Mouse (Mus musculus): ENCODE measurements around the gene Zdhhc6. TPM values are rescaled to one million over a fixed set of nuclear protein-coding genes. Genes with fewer than 3 reads are reported as not detected.

Zdhhc6 gene
- polyA plus RNA-seq, 1 experiment from 2014 or later = 66.3 TPM

DNA sequence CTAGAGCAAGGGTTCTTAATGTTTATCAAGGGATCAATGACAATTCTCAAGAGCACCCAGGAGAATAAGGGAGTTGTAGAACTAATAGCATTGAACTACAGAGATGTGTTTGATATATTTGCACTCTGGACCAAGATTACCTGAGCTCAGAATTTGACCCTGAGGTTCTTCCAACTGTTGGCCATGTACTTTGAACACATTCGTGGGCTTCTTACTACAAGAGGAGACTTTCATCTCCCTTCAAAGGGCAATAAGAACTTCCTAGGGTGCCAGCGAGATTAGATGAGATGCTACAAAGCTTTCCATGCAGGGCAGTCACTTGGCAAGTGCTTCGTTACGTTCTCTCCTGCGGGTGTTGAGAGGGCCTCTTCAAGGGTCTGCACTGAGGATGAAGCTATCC lies 68.3 kb downstream of the Zdhhc6 start:
- Histone ChIP-seq H3K4me1 (replicated peaks; ENCODE audit: control insufficient read depth, insufficient read depth, low read length) (no peaks in the 10 kb centered on the region), H3K9ac (no peak overlapping the region), H3K9me3 (ENCODE audit: control insufficient read depth, low read length) (no peaks in the 10 kb centered on the region), H3K4me3 (replicated peaks; ENCODE audit: low read length) (no peak overlapping the region), H3K27ac (no peak overlapping the region), H3K27me3 (ENCODE audit: control insufficient read depth, insufficient read depth, low read length) (no peaks in the 10 kb centered on the region), H3K4me2 (replicated peaks) (no peak overlapping the region), H3K36me3 (replicated peaks; ENCODE audit: control insufficient read depth, insufficient read depth) (no peaks in the 10 kb centered on the region)
- 87% methylated on average over 5 of the region's 5 CpGs for WGBS
- no peak for ATAC-seq (ENCODE audit: low FRiP score)
- no peak for DNase-seq (ENCODE audit: low spot score)

DNA sequence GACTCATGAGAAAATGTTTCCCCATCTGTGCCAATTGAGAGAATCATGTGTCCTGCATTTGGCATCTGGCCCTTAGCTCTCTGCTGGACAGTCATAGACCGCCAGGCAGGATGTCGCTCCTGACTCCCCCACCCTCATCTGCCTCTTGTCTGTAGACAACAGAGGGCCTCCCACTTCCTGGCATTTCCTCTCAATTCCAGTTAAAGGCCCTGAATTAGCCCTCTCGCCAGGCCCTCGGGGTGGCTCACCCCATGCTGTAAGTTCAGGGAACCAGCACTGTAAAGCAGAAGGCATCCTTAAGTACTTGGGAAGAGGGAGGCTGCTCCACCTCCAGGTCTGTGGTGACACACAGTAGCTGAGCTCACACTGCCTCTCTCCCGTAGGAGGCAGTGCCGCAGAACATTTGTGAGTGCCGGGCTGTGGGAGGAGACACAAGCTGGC lies 71.0 kb downstream of the Zdhhc6 start:
- H3K9ac ChIP-seq = no peak overlapping the region
- no peaks in the 10 kb centered on the region for H3K27me3 ChIP-seq (ENCODE audit: control insufficient read depth, insufficient read depth, low read length)
- H3K27ac ChIP-seq = no peak overlapping the region
- no peaks in the 10 kb centered on the region for H3K9me3 ChIP-seq (ENCODE audit: control insufficient read depth, low read length)
- no peak overlapping the region for H3K4me3 ChIP-seq (replicated peaks; ENCODE audit: low read length)
- no peak overlapping the region for H3K4me2 ChIP-seq (replicated peaks)
- WGBS = 32% methylated on average over 7 of the region's 7 CpGs
- no peaks in the 10 kb centered on the region for H3K4me1 ChIP-seq (replicated peaks; ENCODE audit: control insufficient read depth, insufficient read depth, low read length)
- H3K36me3 ChIP-seq (replicated peaks; ENCODE audit: control insufficient read depth, insufficient read depth) = no peaks in the 10 kb centered on the region
- no peak for DNase-seq (ENCODE audit: low spot score)
- no peak for ATAC-seq (ENCODE audit: low FRiP score)

DNA sequence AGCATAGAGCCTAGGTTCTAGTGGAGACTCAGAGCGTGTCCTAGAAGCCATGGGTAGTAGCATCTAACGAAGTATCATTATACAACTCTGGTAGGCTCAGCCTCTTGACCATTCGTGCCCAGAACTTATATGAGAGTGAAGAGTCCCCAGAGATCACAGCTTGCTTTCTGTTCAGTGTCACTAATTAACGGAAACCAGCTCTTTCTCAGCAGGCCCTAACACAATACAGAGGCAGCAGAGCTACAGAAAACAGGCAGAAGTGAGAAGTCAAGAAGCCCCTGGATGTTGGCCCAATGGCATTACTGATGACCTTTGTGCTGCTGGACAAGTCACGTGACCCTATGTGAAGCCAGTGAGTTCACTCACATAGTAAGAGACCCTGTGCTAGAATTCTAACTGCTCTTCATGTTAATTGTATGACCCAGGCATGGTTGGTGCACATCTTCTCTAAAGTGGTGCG lies 74.6 kb downstream of the Zdhhc6 start, which contains the start of gene Gucy2g:
Gene Gucy2g (minus strand): TSS at position 51 of the 460 bp plus-strand sequence.
- ATAC-seq (ENCODE audit: low FRiP score) = no peak
- Histone ChIP-seq H3K4me2 (replicated peaks) (no peak within 1 kb of the TSS), H3K4me3 (replicated peaks; ENCODE audit: low read length) (no peak within 1 kb of the TSS), H3K36me3 (replicated peaks; ENCODE audit: control insufficient read depth, insufficient read depth) (no peaks in the 10 kb centered on the region), H3K9me3 (ENCODE audit: control insufficient read depth, low read length) (no peaks in the 10 kb centered on the region), H3K27ac (no peak within 1 kb of the TSS), H3K4me1 (replicated peaks; ENCODE audit: control insufficient read depth, insufficient read depth, low read length) (no peaks in the 10 kb centered on the region), H3K27me3 (ENCODE audit: control insufficient read depth, insufficient read depth, low read length) (no peaks in the 10 kb centered on the region), H3K9ac (no peak within 1 kb of the TSS)
- DNase-seq (ENCODE audit: low spot score) = no peak
- 71% methylated on average over 6 of the region's 6 CpGs for whole genome bisulfite sequencing

DNA sequence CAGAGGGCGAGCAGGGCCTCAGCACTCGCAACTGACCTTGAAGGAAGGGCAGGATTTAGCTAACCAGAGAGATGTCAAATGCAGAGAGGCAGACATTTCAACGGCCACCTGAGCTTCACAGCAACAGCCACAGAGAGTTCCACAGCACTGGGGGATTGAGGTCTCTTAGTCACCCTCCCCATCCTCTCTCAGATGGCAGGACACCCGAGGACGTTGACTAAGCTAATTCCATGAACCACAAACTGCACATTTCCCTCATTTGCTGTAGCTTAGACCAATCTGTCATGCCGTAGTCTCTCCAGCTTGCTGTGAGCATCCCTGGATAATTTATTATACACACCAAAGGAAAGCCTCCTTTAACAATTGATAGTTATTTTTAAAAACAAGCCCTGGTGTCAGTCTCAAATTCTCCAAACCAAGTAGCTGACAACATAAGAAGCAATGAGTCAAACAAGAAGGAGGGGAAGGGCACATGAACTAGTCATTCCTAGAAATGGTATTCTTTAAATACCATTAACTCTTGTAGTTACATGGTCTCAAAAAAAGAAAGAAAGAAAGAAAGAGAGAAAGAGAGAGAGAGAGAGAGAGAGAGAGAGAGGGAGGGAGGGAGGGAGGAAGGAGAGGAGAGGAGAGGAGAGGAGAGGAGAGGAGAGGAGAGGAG lies 75.9 kb downstream of the Zdhhc6 start:
- Histone ChIP-seq H3K27me3 (ENCODE audit: control insufficient read depth, insufficient read depth, low read length) (no peaks in the 10 kb centered on the region), H3K4me3 (replicated peaks; ENCODE audit: low read length) (no peak overlapping the region), H3K9ac (no peak overlapping the region), H3K36me3 (replicated peaks; ENCODE audit: control insufficient read depth, insufficient read depth) (no peaks in the 10 kb centered on the region), H3K4me2 (replicated peaks) (no peak overlapping the region), H3K9me3 (ENCODE audit: control insufficient read depth, low read length) (no peaks in the 10 kb centered on the region), H3K27ac (no peak overlapping the region), H3K4me1 (replicated peaks; ENCODE audit: control insufficient read depth, insufficient read depth, low read length) (no peaks in the 10 kb centered on the region)
- ATAC-seq (ENCODE audit: low FRiP score) (no peak), DNase-seq (ENCODE audit: low spot score) (no peak)
- WGBS = 82% methylated on average over 6 of the region's 6 CpGs

DNA sequence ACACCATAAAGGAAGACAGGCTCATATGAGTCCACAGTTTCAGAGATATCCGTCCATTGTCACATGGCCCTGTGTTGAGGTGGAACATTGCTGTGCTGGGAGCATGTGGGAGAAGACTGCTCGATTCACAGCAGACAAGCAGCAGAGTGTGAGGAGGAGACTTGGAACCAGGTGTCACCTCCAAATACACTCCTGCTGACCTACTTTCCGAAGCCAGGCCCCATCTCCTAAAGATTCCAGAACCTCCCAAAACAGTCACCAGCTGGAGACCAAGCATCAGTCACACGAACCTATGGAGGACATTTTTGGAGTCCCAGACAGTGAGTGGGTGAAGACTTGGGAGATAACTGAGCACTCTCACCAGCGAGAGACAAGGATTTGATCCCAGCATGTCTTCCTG lies 79.3 kb downstream of the Zdhhc6 start:
- Histone ChIP-seq H3K27ac (no peak overlapping the region), H3K4me2 (replicated peaks) (no peak overlapping the region), H3K9ac (no peak overlapping the region), H3K4me3 (replicated peaks; ENCODE audit: low read length) (no peak overlapping the region), H3K36me3 (replicated peaks; ENCODE audit: control insufficient read depth, insufficient read depth) (no peaks in the 10 kb centered on the region), H3K4me1 (replicated peaks; ENCODE audit: control insufficient read depth, insufficient read depth, low read length) (no peaks in the 10 kb centered on the region), H3K9me3 (ENCODE audit: control insufficient read depth, low read length) (no peaks in the 10 kb centered on the region), H3K27me3 (ENCODE audit: control insufficient read depth, insufficient read depth, low read length) (no peaks in the 10 kb centered on the region)
- ATAC-seq (ENCODE audit: low FRiP score) (no peak), DNase-seq (ENCODE audit: low spot score) (no peak)
- WGBS = 90% methylated on average over 5 of the region's 5 CpGs

DNA sequence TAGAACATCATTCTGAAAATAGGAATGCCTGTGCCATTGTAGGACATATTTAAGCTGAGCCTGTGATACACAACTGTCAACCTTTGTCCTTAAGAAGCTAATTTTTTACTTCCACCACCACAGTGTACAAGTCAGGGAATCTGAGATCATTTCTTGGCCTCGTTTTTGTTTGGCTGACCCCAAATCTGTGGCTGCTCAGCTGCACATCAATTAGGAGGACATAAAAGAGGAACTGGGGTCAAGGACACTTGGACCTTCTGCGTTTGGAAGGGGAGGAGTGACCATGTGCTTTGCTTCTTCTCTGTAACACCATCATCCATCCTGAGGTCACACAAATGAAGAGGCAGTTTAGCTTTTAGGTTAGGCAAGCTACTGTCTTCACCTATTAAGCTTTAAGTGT lies 79.8 kb downstream of the Zdhhc6 start:
- Histone ChIP-seq H3K9ac (no peak overlapping the region), H3K36me3 (replicated peaks; ENCODE audit: control insufficient read depth, insufficient read depth) (no peaks in the 10 kb centered on the region), H3K27ac (no peak overlapping the region), H3K9me3 (ENCODE audit: control insufficient read depth, low read length) (no peaks in the 10 kb centered on the region), H3K4me3 (replicated peaks; ENCODE audit: low read length) (no peak overlapping the region), H3K4me2 (replicated peaks) (no peak overlapping the region), H3K4me1 (replicated peaks; ENCODE audit: control insufficient read depth, insufficient read depth, low read length) (peaks cover under 1% of the 10 kb centered on the region; the same call in 1 of the 2 replicates), H3K27me3 (ENCODE audit: control insufficient read depth, insufficient read depth, low read length) (no peaks in the 10 kb centered on the region)
- ATAC-seq (ENCODE audit: low FRiP score) (no peak), DNase-seq (ENCODE audit: low spot score) (no peak)
- 50% methylated on average over 2 of the region's 2 CpGs for WGBS

DNA sequence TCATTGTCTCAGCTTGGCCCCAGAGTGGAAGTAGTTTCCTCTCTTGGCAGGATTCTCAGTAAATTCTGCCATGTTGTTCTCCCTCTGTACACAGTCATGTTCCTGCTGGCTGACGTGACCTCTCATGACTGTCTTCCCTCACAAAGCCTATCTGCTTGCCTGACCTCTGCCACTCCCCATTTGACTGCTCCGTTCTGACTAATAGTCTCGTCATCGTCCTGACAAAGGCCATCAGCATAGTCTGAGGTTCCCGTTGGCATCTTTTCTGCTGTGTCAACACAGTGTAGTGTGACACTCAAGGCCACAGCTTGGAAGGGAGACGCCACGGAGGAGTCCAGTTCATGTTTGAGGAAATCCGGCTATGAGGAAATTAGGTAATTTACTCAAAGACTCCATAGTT lies 83.7 kb downstream of the Zdhhc6 start:
- no peak overlapping the region for H3K9ac ChIP-seq
- WGBS = 46% methylated on average over 8 of the region's 8 CpGs
- H3K4me2 ChIP-seq (replicated peaks) = no peak overlapping the region
- no peak for DNase-seq (ENCODE audit: low spot score)
- H3K4me1 ChIP-seq (replicated peaks; ENCODE audit: control insufficient read depth, insufficient read depth, low read length) = peaks cover 3% of the 10 kb centered on the region; the same call in 1 of the 2 replicates
- H3K36me3 ChIP-seq (replicated peaks; ENCODE audit: control insufficient read depth, insufficient read depth) = no peaks in the 10 kb centered on the region
- no peaks in the 10 kb centered on the region for H3K9me3 ChIP-seq (ENCODE audit: control insufficient read depth, low read length)
- H3K27me3 ChIP-seq (ENCODE audit: control insufficient read depth, insufficient read depth, low read length) = no peaks in the 10 kb centered on the region
- H3K27ac ChIP-seq = no peak overlapping the region
- ATAC-seq (ENCODE audit: low FRiP score) = no peak
- H3K4me3 ChIP-seq (replicated peaks; ENCODE audit: low read length) = no peak overlapping the region

DNA sequence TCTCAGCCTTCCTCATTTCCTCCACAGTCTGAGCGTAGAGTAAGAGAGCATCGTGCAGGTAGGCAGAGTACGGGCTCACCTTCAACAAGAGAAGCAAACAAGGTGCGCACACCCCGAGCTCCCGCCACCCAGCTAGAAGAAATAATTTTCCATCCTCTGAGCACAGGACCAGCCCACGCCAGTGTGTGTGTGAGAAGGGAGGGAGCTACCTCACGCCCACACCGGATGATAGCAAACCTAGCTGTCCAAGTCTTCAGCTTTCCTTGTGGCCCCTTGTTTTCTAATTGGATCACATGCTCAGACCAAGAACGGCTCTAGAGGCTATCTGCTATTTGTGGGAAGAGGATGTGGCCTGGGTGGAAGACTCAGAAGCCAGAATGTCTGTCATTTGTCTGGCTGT lies 84.8 kb downstream of the Zdhhc6 start:
- peaks cover 3% of the 10 kb centered on the region; the same call in 1 of the 2 replicates for H3K4me1 ChIP-seq (replicated peaks; ENCODE audit: control insufficient read depth, insufficient read depth, low read length)
- H3K27me3 ChIP-seq (ENCODE audit: control insufficient read depth, insufficient read depth, low read length) = no peaks in the 10 kb centered on the region
- no peak overlapping the region for H3K9ac ChIP-seq
- H3K27ac ChIP-seq = no peak overlapping the region
- no peak for DNase-seq (ENCODE audit: low spot score)
- no peak for ATAC-seq (ENCODE audit: low FRiP score)
- H3K4me3 ChIP-seq (replicated peaks; ENCODE audit: low read length) = no peak overlapping the region
- 77% methylated on average over 10 of the region's 10 CpGs for WGBS
- H3K4me2 ChIP-seq (replicated peaks) = no peak overlapping the region
- no peaks in the 10 kb centered on the region for H3K36me3 ChIP-seq (replicated peaks; ENCODE audit: control insufficient read depth, insufficient read depth)
- H3K9me3 ChIP-seq (ENCODE audit: control insufficient read depth, low read length) = no peaks in the 10 kb centered on the region

DNA sequence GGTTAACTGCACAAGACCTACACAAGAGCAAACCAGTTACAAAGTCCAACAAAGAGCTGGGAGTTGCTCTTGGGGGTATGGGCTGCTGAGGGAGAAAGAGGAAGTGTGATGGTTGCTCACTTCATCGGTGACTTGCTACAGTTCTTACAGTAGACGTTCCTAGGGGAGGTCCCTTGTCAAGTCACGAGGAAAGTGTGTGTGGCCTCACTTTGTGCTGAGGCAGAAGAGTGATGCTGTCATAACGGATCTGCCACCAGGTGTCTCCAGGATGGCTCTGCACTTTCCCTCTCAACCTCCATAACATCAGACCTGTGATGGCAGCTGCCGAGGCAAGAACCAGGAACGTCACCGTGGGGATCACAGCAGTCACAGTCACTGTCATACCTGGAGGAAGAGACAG lies 88.7 kb downstream of the Zdhhc6 start:
- Histone ChIP-seq H3K4me2 (replicated peaks) (no peak overlapping the region), H3K36me3 (replicated peaks; ENCODE audit: control insufficient read depth, insufficient read depth) (no peaks in the 10 kb centered on the region), H3K27me3 (ENCODE audit: control insufficient read depth, insufficient read depth, low read length) (no peaks in the 10 kb centered on the region), H3K9ac (no peak overlapping the region), H3K4me3 (replicated peaks; ENCODE audit: low read length) (no peak overlapping the region), H3K27ac (no peak overlapping the region), H3K4me1 (replicated peaks; ENCODE audit: control insufficient read depth, insufficient read depth, low read length) (peaks cover 3% of the 10 kb centered on the region; the same call in 1 of the 2 replicates), H3K9me3 (ENCODE audit: control insufficient read depth, low read length) (no peaks in the 10 kb centered on the region)
- ATAC-seq (ENCODE audit: low FRiP score) (no peak), DNase-seq (ENCODE audit: low spot score) (no peak)
- WGBS = 87% methylated on average over 7 of the region's 7 CpGs

DNA sequence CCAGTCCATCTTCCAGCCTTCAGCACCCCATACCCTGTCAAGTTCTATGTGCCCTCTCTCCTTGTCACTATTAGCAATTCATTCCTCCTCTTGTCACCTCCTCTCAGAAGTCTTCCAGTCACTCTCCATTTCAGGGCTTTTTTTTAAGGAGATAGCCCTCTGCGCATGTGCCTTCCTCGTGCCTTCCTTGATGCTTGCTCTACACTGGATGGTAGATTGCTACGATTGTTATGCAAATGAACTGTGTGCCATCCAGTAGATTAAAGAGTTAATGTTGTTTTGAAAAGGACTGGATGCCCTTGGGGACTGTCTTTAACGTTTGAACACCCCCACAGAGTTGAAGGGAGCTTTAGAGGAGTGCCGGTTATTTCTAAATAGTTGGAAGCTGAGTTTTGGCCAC lies 89.2 kb downstream of the Zdhhc6 start:
- H3K27ac ChIP-seq = no peak overlapping the region
- 58% methylated on average over 5 of the region's 5 CpGs for whole genome bisulfite sequencing
- H3K36me3 ChIP-seq (replicated peaks; ENCODE audit: control insufficient read depth, insufficient read depth) = no peaks in the 10 kb centered on the region
- no peak overlapping the region for H3K4me2 ChIP-seq (replicated peaks)
- peaks cover 3% of the 10 kb centered on the region; the same call in 1 of the 2 replicates for H3K4me1 ChIP-seq (replicated peaks; ENCODE audit: control insufficient read depth, insufficient read depth, low read length)
- H3K4me3 ChIP-seq (replicated peaks; ENCODE audit: low read length) = no peak overlapping the region
- ATAC-seq (ENCODE audit: low FRiP score) (no peak), DNase-seq (ENCODE audit: low spot score) (no peak)
- no peak overlapping the region for H3K9ac ChIP-seq
- no peaks in the 10 kb centered on the region for H3K9me3 ChIP-seq (ENCODE audit: control insufficient read depth, low read length)
- H3K27me3 ChIP-seq (ENCODE audit: control insufficient read depth, insufficient read depth, low read length) = no peaks in the 10 kb centered on the region

Data from hindbrain, embryonic 14.5 days (tissue).